Mouse (Mus musculus) limb, embryonic 14.5 days (tissue): Measurements from ENCODE around the gene Msln. TPM values are rescaled to one million over a fixed set of nuclear protein-coding genes. Genes with fewer than 3 reads are reported as not detected.

Experiments used
- ATAC-seq: fragments of 200-750 bp; cut with Nextera tagmentation; 2 replicates; pipeline ENCODE4 v1.8.0; 2017; ENCODE audit warnings: low read depth, moderate number of reproducible peaks, moderate TSS enrichment; ENCODE audit not compliant: low FRiP score
- DNase-seq: peaks from one replicate; pipeline ENCODE4 v3.0.0-alpha.2; 2015; ENCODE audit warnings: low spot score
- H3K27ac ChIP-seq: fragments of 300-500 bp; sonication (generic); replicated peaks from 2 replicates; pipeline ENCODE4 v1.5.1; 2014; ENCODE audit warnings: low read depth, mild to moderate bottlenecking, low read length, moderate library complexity, mixed read lengths
- H3K27me3 ChIP-seq: fragments of 300-500 bp; sonication (generic); 2 replicates; pipeline ENCODE4 v1.6.1; 2014; ENCODE audit warnings: low read length, mixed read lengths; ENCODE audit not compliant: control insufficient read depth, insufficient read depth
- H3K36me3 ChIP-seq: fragments of 300-500 bp; sonication (generic); 2 replicates; pipeline ENCODE4 v1.6.1; 2014; ENCODE audit warnings: mild to moderate bottlenecking, low read length, moderate library complexity, mixed read lengths; ENCODE audit not compliant: control insufficient read depth, insufficient read depth
- H3K4me1 ChIP-seq: fragments of 300-500 bp; sonication (generic); 2 replicates; pipeline ENCODE4 v1.6.1; 2014; ENCODE audit warnings: antibody characterized with exemption, low read length, mixed read lengths; ENCODE audit not compliant: control insufficient read depth, insufficient read depth
- H3K4me2 ChIP-seq: fragments of 300-500 bp; sonication (generic); replicated peaks from 2 replicates; pipeline ENCODE4 v1.6.1; 2014; ENCODE audit warnings: low read depth, mild to moderate bottlenecking, low read length, moderate library complexity; ENCODE audit not compliant: severe bottlenecking
- H3K4me3 ChIP-seq: fragments of 300-500 bp; sonication (generic); replicated peaks from 2 replicates; pipeline ENCODE4 v1.5.1; 2014; ENCODE audit warnings: low read length
- H3K9ac ChIP-seq: fragments of 300-500 bp; sonication (generic); 2 replicates; pipeline ENCODE4 v1.6.1; 2014; ENCODE audit warnings: mild to moderate bottlenecking, low read depth, low read length, moderate library complexity; ENCODE audit not compliant: severe bottlenecking
- H3K9me3 ChIP-seq: fragments of 300-500 bp; sonication (generic); 2 replicates; pipeline ENCODE4 v1.6.1; 2016; ENCODE audit warnings: low read length; ENCODE audit not compliant: control insufficient read depth
- POLR2A ChIP-seq: fragments of 200-500 bp; IDR thresholded peaks from 2 replicates; pipeline ENCODE4 v1.8.0; 2012; ENCODE audit warnings: inconsistent platforms, mild to moderate bottlenecking, moderate library complexity, borderline replicate concordance; ENCODE audit not compliant: insufficient read depth, insufficient read length; ENCODE audit errors: extremely low read depth
- WGBS: fragments of 180-500 bp; shearing (Covaris S2); extraction: QIAGEN DNeasy Blood & Tissue Kit; methylation state at CpG from one replicate; pipeline ENCODE4 v1.1.7; 2014; 5-methylcytosine and 5-hydroxymethylcytosine counted together
- polyA plus RNA-seq, 2 experiments: library from polyadenylated mRNA; depleted of rRNA in 1 of 2; stranded (reverse) in 1 of 2; unstranded in 1 of 2; fragments of >200 nt; fragmentation: Nextera tagmentation in 1 of 2; extraction: Ambion mirVana in 1 of 2; gene quantifications; 2 replicates each; pipeline versions ENCODE4 v1.2.1 to v1.2.3; 2012 to 2014

The Msln gene
- polyA plus RNA-seq, 2 experiments: 0.95 to 5.5 TPM

DNA sequence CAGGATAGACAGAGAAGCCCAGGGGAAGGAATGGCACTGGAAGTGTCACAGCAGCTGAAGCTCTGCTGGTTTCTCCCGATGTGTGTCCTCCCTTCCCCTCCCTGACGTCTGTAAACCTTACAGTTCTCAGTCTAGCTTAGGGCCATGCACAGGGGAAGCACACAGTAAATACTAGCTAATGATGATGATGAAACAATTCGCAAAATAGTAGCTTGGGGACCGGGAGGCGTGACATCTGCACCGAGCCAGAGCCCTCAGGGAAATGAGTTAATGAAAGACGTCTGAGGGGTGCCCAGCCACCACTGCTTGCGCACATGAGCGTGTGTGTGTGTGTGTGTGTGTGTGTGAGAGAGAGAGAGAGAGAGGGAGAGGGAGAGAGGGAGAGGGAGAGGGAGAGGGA, 15.2 kb upstream of the Msln start:
- DNase-seq (no peak), ATAC-seq (no peak)
- H3K9ac ChIP-seq: no peak overlapping the region
- H3K4me2 ChIP-seq: no peak overlapping the region
- H3K27ac ChIP-seq: no peak overlapping the region
- H3K9me3 ChIP-seq: no peaks in the 10 kb centered on the region
- no peak for TF ChIP-seq POLR2A
- 28% methylated on average over 9 of the region's 9 CpGs for WGBS
- no peak overlapping the region for H3K4me3 ChIP-seq
- no peaks in the 10 kb centered on the region for H3K36me3 ChIP-seq
- no peaks in the 10 kb centered on the region for H3K27me3 ChIP-seq
- peaks cover 3% of the 10 kb centered on the region for H3K4me1 ChIP-seq

DNA sequence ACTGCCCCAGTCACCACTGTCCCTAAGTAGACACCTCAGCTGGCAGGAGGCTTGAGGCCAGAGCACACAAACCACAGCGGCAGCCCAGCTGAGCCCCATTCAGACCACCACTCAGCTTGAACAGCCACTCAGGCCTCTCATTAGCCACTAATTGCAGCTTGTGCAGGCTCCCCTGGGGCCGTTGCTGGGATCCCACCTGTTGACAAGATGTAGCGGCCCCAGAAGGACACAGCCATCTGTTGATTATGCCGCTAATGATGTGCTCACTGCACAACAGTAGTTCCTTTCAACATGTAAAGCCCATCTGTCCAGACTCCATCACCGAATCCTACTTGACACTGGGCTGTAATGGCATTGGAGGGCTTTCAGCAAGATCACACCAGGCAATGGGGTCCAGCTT, 11.7 kb upstream of the Msln start:
- H3K4me3 ChIP-seq: no peak overlapping the region
- TF ChIP-seq POLR2A: no peak
- no peak overlapping the region for H3K4me2 ChIP-seq
- H3K9me3 ChIP-seq: no peaks in the 10 kb centered on the region
- no peaks in the 10 kb centered on the region for H3K27me3 ChIP-seq
- no peak overlapping the region for H3K9ac ChIP-seq
- ATAC-seq (no peak), DNase-seq (no peak)
- H3K36me3 ChIP-seq: no peaks in the 10 kb centered on the region
- no peaks in the 10 kb centered on the region for H3K4me1 ChIP-seq
- 8% methylated on average over 5 of the region's 5 CpGs for WGBS
- H3K27ac ChIP-seq: no peak overlapping the region

DNA sequence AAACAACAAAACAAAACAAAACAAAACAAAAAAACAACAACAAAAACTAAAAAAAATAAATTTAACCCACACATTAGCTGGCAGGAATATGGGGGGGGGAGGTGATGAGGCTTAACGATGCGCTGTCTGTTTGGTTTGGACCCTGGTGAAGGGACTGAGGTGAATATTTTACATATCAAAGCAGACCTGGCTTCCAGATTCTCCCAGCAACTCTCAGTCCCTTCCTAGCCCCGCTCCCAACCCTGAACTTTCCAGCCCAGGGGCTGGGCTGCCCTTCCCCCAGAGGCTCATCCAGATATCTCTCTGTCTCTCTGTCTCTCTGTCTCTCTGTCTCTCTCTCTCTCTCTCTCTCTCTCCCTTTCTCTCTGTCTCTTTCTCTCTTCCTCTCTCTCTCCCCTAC, 8.4 kb upstream of the Msln start:
- no peak for TF ChIP-seq POLR2A
- Histone ChIP-seq H3K27ac (no peak overlapping the region), H3K9me3 (no peaks in the 10 kb centered on the region), H3K27me3 (no peaks in the 10 kb centered on the region), H3K9ac (no peak overlapping the region), H3K4me2 (no peak overlapping the region), H3K4me1 (no peaks in the 10 kb centered on the region), H3K36me3 (no peaks in the 10 kb centered on the region), H3K4me3 (no peak overlapping the region)
- DNase-seq: no peak
- 28% methylated on average over 3 of the region's 3 CpGs for WGBS
- no peak for ATAC-seq

DNA sequence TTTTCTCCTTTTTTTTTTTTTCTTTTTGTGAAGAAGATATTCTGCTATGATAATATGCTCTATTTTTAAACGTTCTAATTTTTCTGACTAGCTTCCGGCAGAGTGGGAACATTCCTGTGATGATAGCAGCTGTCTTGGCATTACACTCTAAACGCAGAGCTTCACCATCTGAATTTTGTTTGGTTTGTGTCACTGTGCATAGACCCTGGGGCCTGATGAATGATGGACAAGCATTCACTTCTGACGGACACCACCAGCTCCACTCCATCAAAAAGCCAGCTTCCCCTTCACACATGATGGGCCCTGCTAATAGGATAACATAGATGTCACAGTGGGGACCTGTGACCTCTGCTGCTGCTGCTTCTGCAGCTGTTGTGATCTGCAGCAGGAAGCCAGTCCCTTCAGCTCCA, 7.4 kb upstream of the Msln start:
- DNase-seq (no peak), ATAC-seq (no peak)
- H3K27me3 ChIP-seq: no peaks in the 10 kb centered on the region
- no peaks in the 10 kb centered on the region for H3K36me3 ChIP-seq
- no peak overlapping the region for H3K9ac ChIP-seq
- no peak overlapping the region for H3K4me3 ChIP-seq
- TF ChIP-seq POLR2A: no peak
- H3K4me2 ChIP-seq: no peak overlapping the region
- no peaks in the 10 kb centered on the region for H3K4me1 ChIP-seq
- no peaks in the 10 kb centered on the region for H3K9me3 ChIP-seq
- H3K27ac ChIP-seq: no peak overlapping the region
- WGBS: 61% methylated on average over 4 of the region's 4 CpGs

DNA sequence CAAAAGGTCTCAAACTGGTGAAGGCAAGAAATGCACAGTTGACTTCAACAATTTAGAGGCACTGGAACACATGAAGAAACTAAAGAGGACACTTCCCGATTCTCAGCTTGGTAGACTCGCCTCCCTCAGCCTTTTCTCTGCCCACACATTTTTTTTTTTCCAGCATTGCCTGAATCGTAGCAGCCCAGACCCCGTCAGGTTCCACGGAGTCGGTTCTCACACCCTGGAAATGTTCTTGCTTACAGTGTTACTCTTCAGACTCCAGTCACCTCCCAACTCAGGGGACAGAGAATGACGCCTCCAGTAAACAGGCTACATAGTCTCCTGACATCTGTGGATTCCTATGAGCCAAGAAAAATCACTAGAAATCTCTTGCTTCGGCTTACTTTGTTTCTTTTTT, 6.0 kb upstream of the Msln start:
- ATAC-seq: no peak

DNA sequence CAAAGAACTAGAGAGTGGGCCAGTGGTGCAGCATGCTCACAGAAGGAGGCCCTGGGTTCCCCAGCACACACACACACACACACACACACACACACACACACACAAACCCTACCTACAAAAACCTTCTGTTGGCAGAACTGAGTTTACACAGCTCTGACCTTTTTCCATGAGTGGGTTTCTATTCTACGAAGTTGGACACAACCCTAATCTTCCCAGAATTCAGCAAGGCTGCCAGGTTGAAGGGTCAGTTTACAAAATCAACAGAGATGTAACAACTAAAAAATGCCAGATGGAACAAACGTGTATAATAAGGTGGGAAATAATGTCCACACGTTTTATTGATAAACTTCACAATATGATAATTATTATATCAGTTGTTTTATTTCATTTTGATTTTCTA, 3.5 kb upstream of the Msln start:
- H3K4me3 ChIP-seq: no peak overlapping the region
- WGBS: 70% methylated on average over 3 of the region's 3 CpGs
- no peaks in the 10 kb centered on the region for H3K36me3 ChIP-seq
- no peaks in the 10 kb centered on the region for H3K4me1 ChIP-seq
- H3K27ac ChIP-seq: no peak overlapping the region
- no peak for ATAC-seq
- DNase-seq: no peak
- TF ChIP-seq POLR2A: no peak
- H3K27me3 ChIP-seq: no peaks in the 10 kb centered on the region
- no peaks in the 10 kb centered on the region for H3K9me3 ChIP-seq
- no peak overlapping the region for H3K4me2 ChIP-seq
- H3K9ac ChIP-seq: no peak overlapping the region

More for the DNA sequence above, 6.0 kb upstream of the Msln start:
- no peaks in the 10 kb centered on the region for H3K27me3 ChIP-seq
- 73% methylated on average over 8 of the region's 8 CpGs for WGBS
- DNase-seq: no peak
- H3K36me3 ChIP-seq: no peaks in the 10 kb centered on the region
- no peak for TF ChIP-seq POLR2A
- no peak overlapping the region for H3K27ac ChIP-seq
- H3K9ac ChIP-seq: no peak overlapping the region
- H3K9me3 ChIP-seq: no peaks in the 10 kb centered on the region
- no peak overlapping the region for H3K4me3 ChIP-seq
- no peaks in the 10 kb centered on the region for H3K4me1 ChIP-seq
- no peak overlapping the region for H3K4me2 ChIP-seq
